Mouse (Mus musculus): ENCODE measurements at regions not wholly inside any gene's neighbourhood (a gene's known extent, or its start where the extent isn't known, plus 50 kb on each side); places are given as distances from the start of the nearest gene placed in this dataset.

DNA sequence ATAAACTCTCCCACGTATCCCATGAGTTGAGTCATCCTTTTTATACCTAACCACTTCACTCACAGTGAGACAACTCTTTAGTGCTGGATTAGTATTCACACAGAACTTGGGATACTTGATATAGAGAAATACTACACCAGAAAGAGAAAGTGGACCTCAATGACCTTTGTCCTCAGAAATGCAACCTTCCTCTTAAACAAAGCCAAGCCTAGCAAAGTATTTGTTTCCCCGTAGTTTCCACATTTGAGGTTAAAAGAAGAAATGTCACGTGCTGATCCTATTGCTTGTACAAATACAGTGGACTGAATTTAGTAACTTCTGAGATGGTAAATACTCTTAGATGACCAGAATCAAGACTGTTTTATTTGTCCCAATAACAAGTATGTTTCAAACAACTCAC lies 464.8 kb downstream of the Klf5 start:
- no peak overlapping the region for H3K4me2 ChIP-seq (ENCODE audit: low read length)
- no peak for ATAC-seq (ENCODE audit: insufficient number of reproducible peaks, insufficient read depth, low FRiP score, low read depth)

DNA sequence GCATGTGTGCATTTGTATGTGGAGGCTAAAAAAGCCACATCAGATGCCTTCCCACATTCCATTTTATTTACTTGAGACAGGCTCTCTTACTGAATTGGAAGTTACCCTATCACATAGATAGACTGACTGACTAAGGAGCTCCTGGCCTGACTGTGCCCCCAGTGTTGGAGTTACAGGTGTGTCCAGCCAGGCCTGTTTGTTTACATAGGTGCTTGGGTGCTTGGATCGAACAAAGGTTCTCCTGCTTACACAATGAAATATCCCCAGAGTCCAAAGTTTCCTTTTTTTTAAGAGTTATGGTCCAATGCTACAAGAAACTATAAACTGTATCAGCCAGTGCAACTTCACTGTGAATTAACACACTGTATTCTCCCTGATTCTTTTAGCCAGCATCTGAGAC lies 472.5 kb downstream of the Klf5 start:
- Histone ChIP-seq H3K4me2 (ENCODE audit: low read length) (no peak overlapping the region), H3K9me3 (ENCODE audit: control insufficient read depth, low read length) (no peaks in the 10 kb centered on the region), H3K36me3 (ENCODE audit: control insufficient read depth, insufficient read depth, low read length) (no peaks in the 10 kb centered on the region), H3K27me3 (ENCODE audit: control insufficient read depth, insufficient read depth, low read length) (no peaks in the 10 kb centered on the region), H3K27ac (replicated peaks in 1 of 2; ENCODE audit: control insufficient read depth in 1 of 2, insufficient read depth in 1 of 2, low read depth in 2 of 2, low read length in 2 of 2) (no peak overlapping the region), H3K4me1 (ENCODE audit: control insufficient read depth in 2 of 2, insufficient read depth in 2 of 2, low read length in 2 of 2) (peaks cover 2 to 7% of the 10 kb centered on the region in 2 experiments; a peak in 1 of 4 replicates), H3K4me3 (ENCODE audit: control insufficient read depth in 1 of 2, insufficient read depth in 1 of 2, low read depth in 1 of 2, low read length in 2 of 2) (no peak overlapping the region), H3K9ac (ENCODE audit: low read length) (no peak overlapping the region)
- WGBS: 91% methylated on average over 1 of the region's 1 CpGs
- ATAC-seq (ENCODE audit: insufficient number of reproducible peaks, insufficient read depth, low FRiP score, low read depth): no peak

More for the DNA sequence above, 464.8 kb downstream of the Klf5 start:
- no peaks in the 10 kb centered on the region for H3K36me3 ChIP-seq (ENCODE audit: control insufficient read depth, insufficient read depth, low read length)
- H3K9me3 ChIP-seq (ENCODE audit: control insufficient read depth, low read length): no peaks in the 10 kb centered on the region
- H3K27ac ChIP-seq (replicated peaks in 1 of 2; ENCODE audit: control insufficient read depth in 1 of 2, insufficient read depth in 1 of 2, low read depth in 2 of 2, low read length in 2 of 2): no peak overlapping the region
- no peak overlapping the region for H3K4me3 ChIP-seq (ENCODE audit: control insufficient read depth in 1 of 2, insufficient read depth in 1 of 2, low read depth in 1 of 2, low read length in 2 of 2)
- H3K9ac ChIP-seq (ENCODE audit: low read length): no peak overlapping the region
- 81% methylated on average over 3 of the region's 3 CpGs for WGBS
- H3K27me3 ChIP-seq (ENCODE audit: control insufficient read depth, insufficient read depth, low read length): no peaks in the 10 kb centered on the region
- no peaks in the 10 kb centered on the region for H3K4me1 ChIP-seq (ENCODE audit: control insufficient read depth in 2 of 2, insufficient read depth in 2 of 2, low read length in 2 of 2)

DNA sequence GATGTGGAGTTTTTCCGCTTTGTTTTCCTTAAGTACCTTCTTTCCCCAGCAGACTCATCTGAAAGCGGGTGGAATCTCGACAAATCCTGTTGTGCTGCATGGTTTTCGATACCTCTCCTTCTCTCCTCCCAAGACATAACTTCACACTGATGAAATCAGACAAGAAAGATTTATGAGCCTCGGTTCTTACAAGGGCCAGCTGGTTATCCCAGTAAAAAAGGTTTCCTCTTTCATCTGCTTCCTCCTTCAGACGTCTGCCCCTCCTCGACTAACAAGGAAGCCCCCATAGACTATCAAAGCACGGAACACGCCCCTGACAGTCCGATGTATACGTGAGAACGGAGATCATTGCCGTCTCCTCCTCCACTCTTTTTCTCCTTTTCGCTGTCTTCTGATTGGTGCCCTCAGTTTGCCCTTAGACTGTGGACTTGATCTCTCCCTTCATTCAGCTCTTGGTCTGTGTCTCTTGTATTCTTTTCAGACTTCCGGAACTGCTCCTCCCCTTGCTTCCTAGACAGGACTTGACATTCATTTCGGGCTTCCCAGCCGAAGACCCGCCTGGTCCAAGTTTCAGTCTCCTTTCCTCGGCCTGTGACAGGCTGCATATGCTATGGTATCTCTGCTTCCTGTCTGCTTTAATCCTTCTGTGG lies 474.4 kb downstream of the Klf5 start:
- H3K4me3 ChIP-seq (ENCODE audit: control insufficient read depth in 1 of 2, insufficient read depth in 1 of 2, low read depth in 1 of 2, low read length in 2 of 2): no peak overlapping the region
- peaks cover 2 to 7% of the 10 kb centered on the region in 2 experiments; a peak in 1 of 4 replicates for H3K4me1 ChIP-seq (ENCODE audit: control insufficient read depth in 2 of 2, insufficient read depth in 2 of 2, low read length in 2 of 2)
- H3K27me3 ChIP-seq (ENCODE audit: control insufficient read depth, insufficient read depth, low read length): no peaks in the 10 kb centered on the region
- H3K4me2 ChIP-seq (ENCODE audit: low read length): peak overlapping the region; percentile 36
- peak overlapping the region; percentile 5 to 16; a peak in 1 of 4 replicates for H3K27ac ChIP-seq (replicated peaks in 1 of 2; ENCODE audit: control insufficient read depth in 1 of 2, insufficient read depth in 1 of 2, low read depth in 2 of 2, low read length in 2 of 2)
- no peak for ATAC-seq (ENCODE audit: insufficient number of reproducible peaks, insufficient read depth, low FRiP score, low read depth)
- H3K9ac ChIP-seq (ENCODE audit: low read length): no peak overlapping the region; the same call in 1 of the 2 replicates
- no peaks in the 10 kb centered on the region for H3K36me3 ChIP-seq (ENCODE audit: control insufficient read depth, insufficient read depth, low read length)
- no peaks in the 10 kb centered on the region for H3K9me3 ChIP-seq (ENCODE audit: control insufficient read depth, low read length)
- 68% methylated on average over 19 of the region's 19 CpGs for WGBS

DNA sequence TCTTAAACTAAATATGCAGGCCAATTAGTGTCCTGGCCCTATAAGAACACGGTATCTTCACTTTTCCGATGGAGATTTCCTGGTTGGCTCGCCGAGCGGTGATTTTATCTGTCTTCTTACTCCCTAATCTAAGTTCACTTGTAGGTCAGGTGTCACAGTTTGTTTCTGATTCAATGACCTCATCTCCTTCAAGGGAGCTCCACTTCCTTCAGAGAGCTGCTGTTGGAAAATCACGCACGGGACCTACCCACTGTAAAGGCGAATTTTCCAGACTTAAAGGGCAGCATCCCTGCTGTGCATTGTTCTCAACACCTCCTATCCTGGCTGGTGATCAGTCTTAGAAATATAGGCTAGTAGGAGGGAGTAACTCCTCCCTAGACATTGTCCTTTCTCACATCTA lies 480.0 kb downstream of the Klf5 start:
- 0 out of 4 replicates have a peak, but pooled peaks cover 0 to 7% of the 10 kb centered on the region in 2 experiments for H3K4me1 ChIP-seq (ENCODE audit: control insufficient read depth in 2 of 2, insufficient read depth in 2 of 2, low read length in 2 of 2)
- no peaks in the 10 kb centered on the region for H3K36me3 ChIP-seq (ENCODE audit: control insufficient read depth, insufficient read depth, low read length)
- H3K9me3 ChIP-seq (ENCODE audit: control insufficient read depth, low read length): no peaks in the 10 kb centered on the region
- H3K27me3 ChIP-seq (ENCODE audit: control insufficient read depth, insufficient read depth, low read length): no peaks in the 10 kb centered on the region
- no peak overlapping the region for H3K9ac ChIP-seq (ENCODE audit: low read length)
- no peak overlapping the region for H3K4me2 ChIP-seq (ENCODE audit: low read length)
- no peak overlapping the region for H3K4me3 ChIP-seq (ENCODE audit: control insufficient read depth in 1 of 2, insufficient read depth in 1 of 2, low read depth in 1 of 2, low read length in 2 of 2)
- WGBS: 20% methylated on average over 8 of the region's 8 CpGs
- H3K27ac ChIP-seq (replicated peaks in 1 of 2; ENCODE audit: control insufficient read depth in 1 of 2, insufficient read depth in 1 of 2, low read depth in 2 of 2, low read length in 2 of 2): no peak overlapping the region
- 0 out of 2 replicates have a peak, but pooled peaks have one; percentile 43 for ATAC-seq (ENCODE audit: insufficient number of reproducible peaks, insufficient read depth, low FRiP score, low read depth)

DNA sequence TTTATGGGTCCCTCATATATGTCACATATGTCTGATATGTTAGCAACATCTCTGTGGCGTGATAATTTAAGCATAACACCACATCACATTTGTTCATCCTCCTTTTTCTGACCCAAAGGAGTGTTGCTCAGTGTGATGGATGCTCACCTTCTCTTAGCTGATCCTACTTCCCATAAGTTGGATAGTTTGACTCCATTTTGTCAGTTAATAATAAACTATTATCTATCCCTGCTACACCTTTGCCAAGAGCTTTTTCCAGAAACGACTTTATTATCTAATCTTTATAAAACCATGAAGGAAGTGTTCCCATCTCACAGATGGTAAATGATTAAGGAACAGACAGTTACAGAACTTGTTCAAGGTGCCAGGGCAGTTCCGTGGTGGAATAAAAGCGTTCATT lies 480.5 kb downstream of the Klf5 start:
- 62% methylated on average over 4 of the region's 4 CpGs for WGBS
- Histone ChIP-seq H3K36me3 (ENCODE audit: control insufficient read depth, insufficient read depth, low read length) (no peaks in the 10 kb centered on the region), H3K4me2 (ENCODE audit: low read length) (no peak overlapping the region), H3K9ac (ENCODE audit: low read length) (no peak overlapping the region), H3K9me3 (ENCODE audit: control insufficient read depth, low read length) (no peaks in the 10 kb centered on the region), H3K4me1 (ENCODE audit: control insufficient read depth in 2 of 2, insufficient read depth in 2 of 2, low read length in 2 of 2) (0 out of 4 replicates have a peak, but pooled peaks cover 0 to 7% of the 10 kb centered on the region in 2 experiments), H3K27ac (replicated peaks in 1 of 2; ENCODE audit: control insufficient read depth in 1 of 2, insufficient read depth in 1 of 2, low read depth in 2 of 2, low read length in 2 of 2) (no peak overlapping the region), H3K4me3 (ENCODE audit: control insufficient read depth in 1 of 2, insufficient read depth in 1 of 2, low read depth in 1 of 2, low read length in 2 of 2) (no peak overlapping the region), H3K27me3 (ENCODE audit: control insufficient read depth, insufficient read depth, low read length) (no peaks in the 10 kb centered on the region)
- ATAC-seq (ENCODE audit: insufficient number of reproducible peaks, insufficient read depth, low FRiP score, low read depth): no peak

DNA sequence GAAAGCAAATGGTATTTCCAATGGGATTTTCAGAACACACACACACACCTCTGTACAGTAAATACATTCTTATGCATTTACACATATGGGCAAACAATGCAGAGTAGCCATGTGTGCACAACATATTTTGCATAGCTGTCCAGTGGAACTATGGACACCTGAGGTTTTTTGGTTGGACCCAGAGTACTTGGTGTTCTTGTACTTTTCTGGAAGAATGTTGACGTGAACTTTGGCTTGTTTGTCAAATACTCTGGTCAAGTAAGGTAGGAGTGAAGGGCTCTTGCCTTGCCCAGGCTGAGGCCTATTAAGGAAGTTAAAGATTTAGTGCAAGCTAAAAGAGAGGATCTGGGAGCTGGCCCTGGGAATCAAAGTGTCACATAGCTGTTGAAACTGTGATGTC lies 485.2 kb downstream of the Klf5 start:
- H3K9me3 ChIP-seq (ENCODE audit: control insufficient read depth, low read length): no peaks in the 10 kb centered on the region
- WGBS: 86% methylated on average over 1 of the region's 1 CpGs
- no peaks in the 10 kb centered on the region for H3K27me3 ChIP-seq (ENCODE audit: control insufficient read depth, insufficient read depth, low read length)
- H3K4me1 ChIP-seq (ENCODE audit: control insufficient read depth in 2 of 2, insufficient read depth in 2 of 2, low read length in 2 of 2): no peaks in the 10 kb centered on the region
- no peak overlapping the region for H3K27ac ChIP-seq (replicated peaks in 1 of 2; ENCODE audit: control insufficient read depth in 1 of 2, insufficient read depth in 1 of 2, low read depth in 2 of 2, low read length in 2 of 2)
- H3K4me2 ChIP-seq (ENCODE audit: low read length): no peak overlapping the region
- H3K4me3 ChIP-seq (ENCODE audit: control insufficient read depth in 1 of 2, insufficient read depth in 1 of 2, low read depth in 1 of 2, low read length in 2 of 2): no peak overlapping the region
- no peak for ATAC-seq (ENCODE audit: insufficient number of reproducible peaks, insufficient read depth, low FRiP score, low read depth)
- no peak overlapping the region for H3K9ac ChIP-seq (ENCODE audit: low read length)
- no peaks in the 10 kb centered on the region for H3K36me3 ChIP-seq (ENCODE audit: control insufficient read depth, insufficient read depth, low read length)

DNA sequence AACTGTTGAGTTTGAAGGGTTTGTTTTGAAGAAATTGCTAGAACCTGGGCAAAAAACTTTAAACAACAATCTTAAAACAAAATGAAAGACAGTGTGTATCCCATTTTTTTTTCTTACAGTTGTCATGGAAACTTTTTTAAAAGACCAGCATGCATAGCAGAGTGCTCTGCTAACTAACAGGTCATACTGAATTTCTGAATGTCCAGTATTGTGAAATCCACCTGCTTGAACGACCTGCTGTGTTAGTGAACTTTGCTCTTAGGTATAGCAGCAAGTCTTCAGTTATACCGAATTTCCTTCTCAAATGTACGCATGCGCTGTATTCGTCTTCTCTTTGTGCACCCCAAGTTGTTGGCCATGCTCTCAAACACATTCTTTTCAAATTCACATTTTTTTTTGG lies 486.6 kb downstream of the Klf5 start:
- 91% methylated on average over 5 of the region's 5 CpGs for WGBS
- no peak overlapping the region for H3K9ac ChIP-seq (ENCODE audit: low read length)
- H3K4me3 ChIP-seq (ENCODE audit: control insufficient read depth in 1 of 2, insufficient read depth in 1 of 2, low read depth in 1 of 2, low read length in 2 of 2): no peak overlapping the region
- H3K36me3 ChIP-seq (ENCODE audit: control insufficient read depth, insufficient read depth, low read length): no peaks in the 10 kb centered on the region
- H3K9me3 ChIP-seq (ENCODE audit: control insufficient read depth, low read length): no peaks in the 10 kb centered on the region
- H3K4me1 ChIP-seq (ENCODE audit: control insufficient read depth in 2 of 2, insufficient read depth in 2 of 2, low read length in 2 of 2): no peaks in the 10 kb centered on the region
- H3K27ac ChIP-seq (replicated peaks in 1 of 2; ENCODE audit: control insufficient read depth in 1 of 2, insufficient read depth in 1 of 2, low read depth in 2 of 2, low read length in 2 of 2): no peak overlapping the region
- H3K27me3 ChIP-seq (ENCODE audit: control insufficient read depth, insufficient read depth, low read length): no peaks in the 10 kb centered on the region
- H3K4me2 ChIP-seq (ENCODE audit: low read length): no peak overlapping the region
- no peak for ATAC-seq (ENCODE audit: insufficient number of reproducible peaks, insufficient read depth, low FRiP score, low read depth)

DNA sequence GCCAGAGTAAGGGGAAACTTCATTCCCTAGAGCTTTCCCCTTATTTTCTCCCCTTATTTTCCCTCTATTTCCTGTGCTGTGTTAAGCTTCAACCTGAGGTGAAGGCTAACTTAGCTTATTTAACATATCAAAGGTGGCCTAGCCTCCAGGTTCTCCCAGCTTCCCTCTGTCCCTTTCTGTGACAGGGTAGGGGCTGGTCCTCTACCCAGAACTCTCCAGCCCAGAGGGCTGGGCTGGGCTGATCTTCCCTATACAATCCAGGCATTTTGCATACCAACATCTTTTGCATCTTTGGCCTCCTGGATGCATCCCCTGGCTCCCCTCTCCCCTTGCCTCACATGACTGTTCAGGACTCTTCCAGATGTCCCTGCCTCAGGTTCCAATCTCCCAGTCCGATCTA lies 487.9 kb downstream of the Klf5 start:
- Histone ChIP-seq H3K4me3 (ENCODE audit: control insufficient read depth in 1 of 2, insufficient read depth in 1 of 2, low read depth in 1 of 2, low read length in 2 of 2) (no peak overlapping the region), H3K9ac (ENCODE audit: low read length) (no peak overlapping the region), H3K36me3 (ENCODE audit: control insufficient read depth, insufficient read depth, low read length) (no peaks in the 10 kb centered on the region), H3K4me1 (ENCODE audit: control insufficient read depth in 2 of 2, insufficient read depth in 2 of 2, low read length in 2 of 2) (no peaks in the 10 kb centered on the region), H3K27ac (replicated peaks in 1 of 2; ENCODE audit: control insufficient read depth in 1 of 2, insufficient read depth in 1 of 2, low read depth in 2 of 2, low read length in 2 of 2) (no peak overlapping the region), H3K4me2 (ENCODE audit: low read length) (no peak overlapping the region), H3K27me3 (ENCODE audit: control insufficient read depth, insufficient read depth, low read length) (no peaks in the 10 kb centered on the region), H3K9me3 (ENCODE audit: control insufficient read depth, low read length) (no peaks in the 10 kb centered on the region)
- 81% methylated on average over 1 of the region's 1 CpGs for WGBS
- no peak for ATAC-seq (ENCODE audit: insufficient number of reproducible peaks, insufficient read depth, low FRiP score, low read depth)
